Mouse (Mus musculus) kidney, embryonic 14.5 days (tissue): ENCODE data around the gene Mpv17l2. TPM values are rescaled to one million over a fixed set of nuclear protein-coding genes. Genes with fewer than 3 reads are reported as not detected.

Source experiments
- ATAC-seq: fragments of 200-750 bp; cut with Nextera tagmentation; 2 replicates; pipeline ENCODE4 v1.8.0; 2017; ENCODE audit warnings: moderate number of reproducible peaks, mild to moderate bottlenecking, moderate TSS enrichment, moderate library complexity; ENCODE audit not compliant: low FRiP score, low TSS enrichment
- H3K27ac ChIP-seq: fragments of 300-500 bp; sonication (generic); 2 replicates; pipeline ENCODE4 v1.5.1; 2014; ENCODE audit warnings: low read depth, mild to moderate bottlenecking, low read length, moderate library complexity, mixed read lengths
- H3K27me3 ChIP-seq: fragments of 300-500 bp; sonication (generic); 2 replicates; pipeline ENCODE4 v1.6.1; 2014; ENCODE audit warnings: mild to moderate bottlenecking, low read length; ENCODE audit not compliant: control insufficient read depth, insufficient read depth
- H3K36me3 ChIP-seq: fragments of 300-500 bp; sonication (generic); 2 replicates; pipeline ENCODE4 v1.6.1; 2014; ENCODE audit warnings: low read length, mixed read lengths; ENCODE audit not compliant: control insufficient read depth, insufficient read depth
- H3K4me1 ChIP-seq: fragments of 300-500 bp; sonication (generic); 2 replicates; pipeline ENCODE4 v1.6.1; 2014; ENCODE audit warnings: low read length, mixed read lengths; ENCODE audit not compliant: control insufficient read depth, insufficient read depth
- H3K4me2 ChIP-seq: fragments of 300-500 bp; sonication (generic); replicated peaks from 2 replicates; pipeline ENCODE4 v1.6.1; 2014; ENCODE audit warnings: low read depth, mild to moderate bottlenecking, low read length
- H3K4me3 ChIP-seq: fragments of 300-500 bp; sonication (generic); 2 replicates; pipeline ENCODE4 v1.5.1; 2014; ENCODE audit warnings: mild to moderate bottlenecking, low read length
- H3K9ac ChIP-seq: fragments of 300-500 bp; sonication (generic); 2 replicates; pipeline ENCODE4 v1.6.1; 2014; ENCODE audit warnings: low read depth, mild to moderate bottlenecking, low read length, moderate library complexity
- H3K9me3 ChIP-seq: fragments of 300-500 bp; sonication (generic); 2 replicates; pipeline ENCODE4 v1.6.1; 2016; ENCODE audit warnings: low read length; ENCODE audit not compliant: control insufficient read depth
- WGBS: fragments of 180-500 bp; shearing (Covaris S2); extraction: QIAGEN DNeasy Blood & Tissue Kit; methylation state at CpG from one replicate; pipeline ENCODE4 v1.1.7; 2014; 5-methylcytosine and 5-hydroxymethylcytosine counted together
- microRNA-seq: library from miRNA; unstranded; fragments of <30 nt; microRNA quantifications from one replicate; pipeline ENCODE4, GENCODE M21; 2016
- polyA plus RNA-seq: library from polyadenylated mRNA; unstranded; fragments of >200 nt; fragmentation: Nextera tagmentation; extraction: Ambion mirVana; gene quantifications from 2 replicates; pipeline ENCODE4 v1.2.1, GENCODE M21; 2014

Gene Mpv17l2
- polyA plus RNA-seq, 1 experiment from 2014 or later = 52.7 TPM

DNA sequence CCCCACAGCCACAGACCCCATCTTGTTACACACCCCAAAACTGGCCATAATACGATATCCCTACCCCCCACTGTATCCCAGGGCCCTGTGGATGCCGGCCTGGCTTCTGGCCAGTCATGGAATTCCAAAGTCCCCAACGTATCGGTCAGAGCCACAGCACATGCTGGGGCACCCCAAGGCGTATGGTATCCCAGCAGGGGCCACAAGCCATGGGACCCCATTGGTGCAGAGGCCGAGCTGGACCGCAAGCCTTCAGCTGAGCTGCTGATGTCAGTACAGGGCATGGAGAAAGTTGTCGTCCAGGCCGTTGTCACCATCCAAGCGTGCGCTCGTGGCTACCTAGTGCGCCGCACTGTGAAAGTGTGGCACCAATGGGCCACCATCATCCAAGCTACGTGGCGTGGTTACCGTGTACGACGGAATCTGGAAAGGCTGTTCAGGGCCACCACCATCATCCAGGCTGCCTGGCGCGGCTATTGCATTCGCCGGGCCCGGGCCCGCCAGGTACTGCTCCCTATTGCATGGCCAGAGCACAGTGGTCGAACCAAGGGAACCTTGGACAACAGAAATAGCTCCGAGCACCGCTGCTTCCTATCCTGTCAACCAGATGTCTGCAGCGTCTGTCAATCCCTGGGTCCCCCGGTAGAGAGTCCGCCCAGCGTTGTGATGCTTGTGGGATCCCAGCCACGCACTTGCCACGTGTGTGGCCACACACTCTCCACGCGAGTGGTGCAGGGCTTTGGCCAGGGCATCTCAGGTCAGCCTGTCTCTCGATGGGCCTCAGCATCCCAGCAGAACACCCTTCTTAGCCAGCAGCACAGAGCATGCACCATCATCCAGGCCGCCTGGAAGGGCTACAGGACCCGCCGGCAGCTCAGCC is 44.0 kb downstream of the Mpv17l2 start:
- Histone ChIP-seq H3K9me3 (no peaks in the 10 kb centered on the region), H3K4me3 (no peak overlapping the region), H3K4me1 (no peaks in the 10 kb centered on the region), H3K9ac (no peak overlapping the region), H3K36me3 (no peaks in the 10 kb centered on the region), H3K4me2 (no peak overlapping the region), H3K27ac (no peak overlapping the region), H3K27me3 (no peaks in the 10 kb centered on the region)
- no peak for ATAC-seq
- 87% methylated on average over 40 of the region's 40 CpGs for WGBS

DNA sequence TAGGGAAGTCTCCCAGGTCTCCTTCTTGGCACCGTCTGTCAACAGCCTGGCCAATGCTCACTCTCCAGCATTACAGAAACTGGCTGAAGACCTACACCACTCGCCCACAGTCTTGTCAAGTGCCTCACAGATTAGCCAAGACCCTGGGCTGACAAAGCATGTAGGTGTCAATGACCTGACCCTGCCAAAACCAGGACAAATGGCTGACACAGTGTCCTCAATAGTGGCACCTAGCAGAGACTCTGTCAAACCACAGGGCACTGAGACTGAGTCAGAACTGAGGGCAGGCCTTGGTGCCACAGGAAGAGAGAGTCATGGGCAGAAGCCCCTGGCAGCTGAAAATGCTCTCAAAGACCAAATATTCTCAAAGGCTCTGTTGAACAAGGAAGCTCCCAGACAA is 45.7 kb downstream of the Mpv17l2 start:
- WGBS = 49% methylated on average over 2 of the region's 2 CpGs
- Histone ChIP-seq H3K27me3 (no peaks in the 10 kb centered on the region), H3K9ac (no peak overlapping the region), H3K4me1 (no peaks in the 10 kb centered on the region), H3K9me3 (no peaks in the 10 kb centered on the region), H3K4me3 (no peak overlapping the region), H3K27ac (no peak overlapping the region), H3K4me2 (no peak overlapping the region), H3K36me3 (no peaks in the 10 kb centered on the region)
- ATAC-seq = no peak

GRCm38 (mm10) chr8:70713991-70714390 is 46.8 kb downstream of the Mpv17l2 start:
- H3K27ac ChIP-seq = no peak overlapping the region
- 73% methylated on average over 7 of the region's 7 CpGs for WGBS

DNA sequence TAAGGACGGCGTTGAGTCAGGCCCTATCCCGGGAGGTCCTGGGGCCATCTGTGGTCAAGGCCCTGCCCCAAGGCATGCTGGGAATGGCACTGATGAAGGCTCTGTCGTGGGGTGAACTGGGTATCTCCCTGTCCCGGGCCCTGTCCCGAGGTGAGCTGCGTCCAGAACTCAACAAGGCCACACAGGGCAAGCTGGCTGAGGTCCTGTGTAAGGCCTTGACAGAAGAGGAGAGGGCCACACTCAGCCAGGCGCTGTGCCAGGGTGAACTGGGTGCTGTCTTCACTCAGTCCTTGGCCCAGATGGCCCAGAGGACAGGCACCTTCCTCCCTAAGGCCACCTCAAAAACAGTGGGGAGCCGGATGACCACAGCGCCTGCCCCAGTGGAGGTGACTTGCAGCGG is 49.7 kb downstream of the Mpv17l2 start:
- Histone ChIP-seq H3K4me3 (no peak overlapping the region), H3K9ac (no peak overlapping the region), H3K4me1 (no peaks in the 10 kb centered on the region), H3K9me3 (no peaks in the 10 kb centered on the region), H3K27me3 (no peaks in the 10 kb centered on the region), H3K4me2 (no peak overlapping the region), H3K36me3 (no peaks in the 10 kb centered on the region), H3K27ac (no peak overlapping the region)
- WGBS = 83% methylated on average over 11 of the region's 11 CpGs
- ATAC-seq = no peak

More at GRCm38 (mm10) chr8:70713991-70714390, 46.8 kb downstream of the Mpv17l2 start:
- ATAC-seq = no peak
- Histone ChIP-seq H3K36me3 (no peaks in the 10 kb centered on the region), H3K4me3 (no peak overlapping the region), H3K9me3 (no peaks in the 10 kb centered on the region), H3K4me2 (no peak overlapping the region), H3K4me1 (no peaks in the 10 kb centered on the region), H3K27me3 (no peaks in the 10 kb centered on the region), H3K9ac (no peak overlapping the region)

DNA sequence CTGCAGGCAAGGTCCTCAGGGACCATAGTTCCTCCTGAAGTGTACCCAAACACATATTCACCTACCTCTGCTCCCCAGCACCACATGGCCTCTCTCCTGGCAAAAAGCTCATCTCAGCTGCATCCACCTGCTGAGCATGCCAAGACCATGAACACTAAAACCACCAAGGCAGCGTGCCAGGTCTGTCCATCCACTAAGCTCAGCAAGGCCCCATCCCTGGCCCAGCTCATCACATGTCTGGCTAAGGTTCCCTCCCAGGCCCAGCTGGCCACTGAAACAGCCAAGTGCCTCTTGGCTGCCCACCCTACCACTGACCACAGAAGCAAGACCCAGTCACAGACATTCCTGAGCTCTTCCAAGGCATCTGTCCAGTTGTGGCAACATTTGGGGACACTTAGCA is 50.5 kb downstream of the Mpv17l2 start:
- Histone ChIP-seq H3K9ac (no peak overlapping the region), H3K4me2 (no peak overlapping the region), H3K9me3 (no peaks in the 10 kb centered on the region), H3K27ac (no peak overlapping the region), H3K4me3 (no peak overlapping the region), H3K4me1 (no peaks in the 10 kb centered on the region), H3K27me3 (no peaks in the 10 kb centered on the region), H3K36me3 (no peaks in the 10 kb centered on the region)
- 86% methylated on average over 1 of the region's 1 CpGs for WGBS
- no peak for ATAC-seq

GRCm38 (mm10) chr8:70709794-70710193 is 51.0 kb downstream of the Mpv17l2 start:
- Histone ChIP-seq H3K36me3 (no peaks in the 10 kb centered on the region), H3K4me1 (no peaks in the 10 kb centered on the region), H3K9me3 (no peaks in the 10 kb centered on the region), H3K9ac (no peak overlapping the region), H3K27me3 (no peaks in the 10 kb centered on the region), H3K4me2 (no peak overlapping the region), H3K4me3 (no peak overlapping the region), H3K27ac (no peak overlapping the region)
- 91% methylated on average over 9 of the region's 9 CpGs for WGBS
- no peak for ATAC-seq

Small RNA genes within 50 kb of the gene (microRNA-seq; reads per million reads assigned to microRNA genes)
- not detected for gene Mir7240

Other genes starting within 250 kb of the Mpv17l2 start
- gene Fkbp8, start 233.2 kb downstream of the Mpv17l2 start, polyA plus RNA-seq = 252 and 291 TPM in 2 replicates
- 70.0 and 70.9 TPM in 2 replicates for gene Kxd1, start 233.0 kb downstream of the Mpv17l2 start, polyA plus RNA-seq
- gene Ell, start 221.5 kb downstream of the Mpv17l2 start, polyA plus RNA-seq = 12.9 and 22.4 TPM in 2 replicates
- gene Isyna1, start 166.6 kb downstream of the Mpv17l2 start, polyA plus RNA-seq = 102 and 118 TPM in 2 replicates
- gene Ssbp4, start 152.1 kb downstream of the Mpv17l2 start, polyA plus RNA-seq = 172 and 220 TPM in 2 replicates
- 1.1 and 1.4 TPM in 2 replicates for gene Lrrc25, start 144.8 kb downstream of the Mpv17l2 start, polyA plus RNA-seq
- 0.31 and 0.41 TPM in 2 replicates for gene Gdf15, start 128.5 kb downstream of the Mpv17l2 start, polyA plus RNA-seq
- gene Pgpep1, start 100.6 kb downstream of the Mpv17l2 start, polyA plus RNA-seq = 62.2 and 62.6 TPM in 2 replicates
- 353 and 447 TPM in 2 replicates for gene Lsm4, start 87.7 kb downstream of the Mpv17l2 start, polyA plus RNA-seq
- 95.1 and 117 TPM in 2 replicates for gene Jund, start 62.0 kb downstream of the Mpv17l2 start, polyA plus RNA-seq
- gene Iqcn, start 57.5 kb downstream of the Mpv17l2 start, polyA plus RNA-seq = 0.12 TPM in 1 of 2 replicates, not detected in the other
- gene Gm3336, start 42.4 kb downstream of the Mpv17l2 start, polyA plus RNA-seq = 0.23 and 0.73 TPM in 2 replicates
- gene Pde4c, start 37.2 kb downstream of the Mpv17l2 start, polyA plus RNA-seq = 2.5 and 4.0 TPM in 2 replicates
- gene Rab3a, start 6.3 kb downstream of the Mpv17l2 start, polyA plus RNA-seq = 14.3 and 16.4 TPM in 2 replicates
- gene Pik3r2, start 15.8 kb upstream of the Mpv17l2 start, polyA plus RNA-seq = 33.3 and 49.1 TPM in 2 replicates
- gene Mast3, start 44.1 kb upstream of the Mpv17l2 start, polyA plus RNA-seq = 13.4 and 17.2 TPM in 2 replicates
- gene Il12rb1, start 47.5 kb upstream of the Mpv17l2 start, polyA plus RNA-seq = not detected in 2 replicates
- gene Arrdc2, start 78.8 kb upstream of the Mpv17l2 start, polyA plus RNA-seq = 4.7 and 5.7 TPM in 2 replicates
- gene Kcnn1, start 102.3 kb upstream of the Mpv17l2 start, polyA plus RNA-seq = 2.5 and 2.6 TPM in 2 replicates
- gene Ccdc124, start 113.0 kb upstream of the Mpv17l2 start, polyA plus RNA-seq = 117 and 142 TPM in 2 replicates
- gene Slc5a5, start 131.8 kb upstream of the Mpv17l2 start, polyA plus RNA-seq = 0.09 and 0.19 TPM in 2 replicates
- 5,375 and 6,285 TPM in 2 replicates for gene Rpl18a, start 136.5 kb upstream of the Mpv17l2 start, polyA plus RNA-seq
- gene Map1s, start 145.0 kb upstream of the Mpv17l2 start, polyA plus RNA-seq = 32.1 and 43.4 TPM in 2 replicates